Mouse (Mus musculus) right cerebral cortex, postnatal 14 days (tissue): ENCODE results near the gene Tm9sf1.

Experiments used
- DNase-seq: peaks from one replicate; pipeline ENCODE4 v3.0.0; 2022

Tm9sf1 gene

GRCm38 (mm10) chr14:55643060-55643907 lies at the start of gene Tm9sf1:
Gene Tm9sf1 (minus strand): TSS chr14:55643806.
- DNase-seq, result peak; percentile 78

GRCm38 (mm10) chr14:55689433-55689832 lies 45.8 kb upstream of the Tm9sf1 start:
- DNase-seq, result no peak

DNA sequence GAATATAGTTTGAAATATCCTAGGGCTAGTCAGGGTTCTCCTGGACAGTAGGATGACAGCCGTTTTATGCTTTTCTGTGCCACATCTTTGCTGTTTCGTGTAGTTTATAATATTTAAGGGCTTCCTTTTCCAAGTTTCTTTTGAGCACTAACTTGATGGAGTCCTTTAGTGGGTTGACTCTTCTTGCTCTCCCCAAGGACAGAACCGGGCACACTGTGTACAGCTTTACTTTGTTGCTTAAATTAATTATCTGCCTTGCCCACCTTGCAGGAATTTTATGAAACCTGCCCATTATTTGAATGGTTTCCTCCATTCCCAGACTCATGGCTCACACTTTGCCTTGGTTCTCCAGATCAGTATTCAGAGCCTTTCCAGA lies 38.5 kb upstream of the Tm9sf1 start:
- DNase-seq, result no peak

- DNase-seq, result peak; percentile 95
Measured at GRCm38 (mm10) chr14:55681160-55682117, 37.8 kb upstream of the Tm9sf1 start, which contains the start of gene Tinf2. Gene Tinf2 (minus strand): TSS chr14:55681820.

GRCm38 (mm10) chr14:55677615-55678014 lies 34.0 kb upstream of the Tm9sf1 start:
- no peak for DNase-seq

GRCm38 (mm10) chr14:55672741-55673060 lies 29.1 kb upstream of the Tm9sf1 start:
- no peak for DNase-seq

DNA sequence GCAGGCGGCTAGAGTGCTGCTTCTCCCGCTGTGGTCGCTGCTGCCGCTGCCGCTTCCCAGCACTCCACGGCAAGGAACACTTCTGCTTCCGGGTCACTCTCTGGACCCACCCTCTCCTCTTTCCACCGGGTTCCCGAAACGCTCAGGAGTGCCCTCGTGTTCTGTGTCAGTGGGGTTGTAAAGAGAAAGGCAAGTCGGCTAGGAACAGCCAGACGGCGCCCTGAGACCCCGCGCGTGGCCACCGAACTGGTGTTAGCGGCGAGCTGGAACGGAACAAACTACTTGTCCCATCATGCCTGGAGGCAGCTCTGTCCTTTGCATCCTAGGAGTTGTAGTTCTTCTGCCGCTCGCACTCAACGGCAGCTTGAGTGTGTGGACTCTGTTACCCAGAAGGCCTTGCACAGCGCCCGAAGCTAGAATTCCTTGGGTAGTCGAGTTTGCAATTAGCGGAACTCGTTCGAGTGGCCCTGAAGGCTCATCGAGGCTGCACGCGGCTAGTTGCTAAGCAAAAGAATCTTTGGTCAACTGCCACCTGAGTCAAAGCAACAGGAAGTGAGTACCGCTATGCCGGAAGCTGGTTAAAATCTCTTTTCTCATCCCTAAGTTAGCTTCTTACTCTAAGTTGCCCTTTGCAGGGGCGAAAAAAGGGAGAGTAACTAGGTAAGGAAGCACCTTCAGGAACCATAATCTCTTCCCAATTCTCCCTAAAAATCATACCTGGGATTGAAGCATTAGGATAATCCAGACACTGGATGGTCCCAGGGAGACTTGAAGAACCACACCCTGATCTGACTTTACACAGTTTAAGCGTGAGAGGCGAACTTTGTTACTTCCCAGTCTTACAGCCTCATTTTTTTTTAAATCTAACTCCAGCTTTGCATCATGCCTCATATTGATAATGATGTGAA lies 28.5 kb upstream of the Tm9sf1 start, which contains the start of the genes Gmpr2 and Nedd8:
Gmpr2 (plus strand) TSS at position 109 of the 908 bp plus-strand sequence.
Nedd8 (minus strand) TSS at position 292 of the 908 bp plus-strand sequence.
- DNase-seq, result peak; percentile 84

DNA sequence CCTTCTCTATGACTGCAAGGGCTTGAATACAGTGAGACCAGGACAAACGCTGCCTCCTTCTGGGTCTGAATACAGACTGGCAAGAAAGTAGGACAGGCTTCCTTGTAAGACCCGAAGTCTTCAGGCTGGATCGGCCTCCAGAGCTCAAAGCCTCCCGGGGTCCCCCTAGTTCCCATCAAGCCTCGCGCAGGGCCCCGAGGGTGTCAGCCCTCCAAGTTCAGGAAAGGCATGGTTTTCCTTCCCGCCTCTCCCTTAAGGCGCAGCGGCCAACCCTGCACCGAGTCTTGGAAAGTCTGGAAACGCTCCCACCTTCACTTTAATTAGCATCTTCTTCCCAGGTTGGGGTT lies 27.9 kb upstream of the Tm9sf1 start:
- no peak for DNase-seq

DNA sequence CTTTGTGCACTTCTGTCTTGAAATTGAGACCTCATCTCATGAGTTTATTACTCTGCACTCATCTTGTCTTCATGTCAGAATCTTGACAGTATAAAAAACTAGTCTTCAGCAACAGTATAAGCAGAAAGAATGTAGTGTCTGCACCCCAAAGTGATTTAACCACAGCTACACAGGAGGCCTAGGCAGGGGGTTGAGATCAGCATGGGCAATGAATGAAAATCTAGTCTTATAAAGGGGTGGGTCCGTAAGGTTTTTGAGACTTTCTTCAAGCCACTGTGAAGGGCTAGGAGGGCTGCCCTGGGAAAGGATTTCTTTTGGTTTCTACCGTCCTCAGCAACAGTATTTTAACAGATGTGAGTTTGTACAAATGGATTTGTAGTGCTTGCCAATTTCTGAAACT lies 17.0 kb upstream of the Tm9sf1 start:
- no peak for DNase-seq

DNA sequence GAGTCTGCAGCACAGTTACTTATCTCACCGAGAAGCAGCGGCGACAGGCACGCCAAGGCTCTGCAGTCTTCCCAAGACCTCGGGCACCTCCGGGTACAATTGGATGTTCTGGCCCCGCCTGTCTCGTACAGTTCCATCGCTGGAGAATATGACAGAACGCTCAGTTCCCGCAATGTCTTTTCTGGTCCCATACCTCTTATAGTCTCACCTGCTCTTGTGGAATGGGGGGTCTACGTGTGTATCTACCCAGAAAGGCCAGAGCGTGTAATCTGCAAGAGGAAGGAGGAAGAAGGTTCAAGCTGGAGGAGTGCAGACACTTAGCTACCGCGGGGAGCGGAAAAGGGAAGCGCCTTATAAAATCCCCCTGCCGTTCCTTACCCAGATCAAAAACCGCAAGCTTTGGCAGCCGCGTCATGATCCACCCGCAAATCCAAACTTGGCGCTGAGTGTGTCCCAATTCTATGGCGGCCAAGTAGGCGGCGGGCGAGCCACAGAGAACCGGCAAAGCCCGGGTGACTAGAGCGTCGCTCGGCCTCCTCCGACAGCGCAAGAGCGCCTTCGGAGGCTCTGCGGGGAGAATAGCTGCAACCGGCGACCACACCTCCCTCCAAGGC lies 16.5 kb upstream of the Tm9sf1 start, which contains the start of gene Mdp1:
Mdp1 (minus strand) TSS at position 549 of the 614 bp plus-strand sequence.
- DNase-seq, result peak; percentile 81

DNA sequence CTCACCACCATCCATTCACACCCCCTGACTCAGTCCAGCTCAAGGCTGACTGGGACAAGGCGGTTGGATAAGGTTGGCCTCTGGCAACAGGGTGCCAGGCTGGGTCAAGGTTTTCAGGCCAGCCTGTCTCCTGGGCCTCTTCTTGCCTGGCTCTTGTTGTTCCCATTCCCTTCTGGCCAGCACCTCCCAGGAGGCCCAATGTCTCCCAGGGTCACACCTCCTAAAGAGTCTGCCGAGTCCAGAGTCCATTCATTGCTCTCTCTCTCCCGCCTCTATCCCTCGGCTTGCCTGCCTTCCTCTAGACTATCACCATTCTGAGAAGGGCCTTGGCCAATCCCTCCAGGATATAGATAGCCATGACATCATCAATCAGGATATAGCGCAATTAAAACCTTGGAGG lies 14.4 kb upstream of the Tm9sf1 start:
- no peak for DNase-seq

- no peak for DNase-seq
Measured at GRCm38 (mm10) chr14:55656935-55657334, 13.3 kb upstream of the Tm9sf1 start.

GRCm38 (mm10) chr14:55651528-55651927 lies 7.9 kb upstream of the Tm9sf1 start:
- no peak for DNase-seq

GRCm38 (mm10) chr14:55649884-55650283 lies 6.3 kb upstream of the Tm9sf1 start, which contains the start of gene Tssk4:
Gene Tssk4 (plus strand): TSS chr14:55650184.
- no peak for DNase-seq

- no peak for DNase-seq
Measured at GRCm38 (mm10) chr14:55644261-55644888, 769 bp upstream of the Tm9sf1 start.

- no peak for DNase-seq
Measured at GRCm38 (mm10) chr14:55642679-55643059, 937 bp downstream of the Tm9sf1 start.

GRCm38 (mm10) chr14:55641291-55641690 lies 2.3 kb downstream of the Tm9sf1 start:
- DNase-seq, result no peak

DNA sequence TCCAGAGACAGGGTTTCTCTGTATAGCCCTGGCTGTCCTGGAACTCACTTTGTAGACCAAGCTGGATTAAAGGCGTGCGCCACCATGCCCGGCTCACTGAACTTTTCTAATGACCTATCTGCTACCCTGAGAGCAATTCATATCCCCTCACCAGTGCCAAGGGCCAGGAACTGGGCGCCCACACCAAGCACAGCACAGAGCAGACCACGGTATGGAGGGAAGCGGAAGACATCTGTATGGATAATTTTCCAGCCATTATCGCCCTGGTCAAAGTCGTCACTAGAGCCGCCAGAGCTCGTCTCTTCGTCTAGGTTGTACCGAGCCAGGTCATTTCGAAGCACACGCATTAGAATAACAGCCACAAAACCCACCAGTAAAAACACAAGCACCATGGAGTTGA lies 2.8 kb downstream of the Tm9sf1 start:
- no peak for DNase-seq

DNA sequence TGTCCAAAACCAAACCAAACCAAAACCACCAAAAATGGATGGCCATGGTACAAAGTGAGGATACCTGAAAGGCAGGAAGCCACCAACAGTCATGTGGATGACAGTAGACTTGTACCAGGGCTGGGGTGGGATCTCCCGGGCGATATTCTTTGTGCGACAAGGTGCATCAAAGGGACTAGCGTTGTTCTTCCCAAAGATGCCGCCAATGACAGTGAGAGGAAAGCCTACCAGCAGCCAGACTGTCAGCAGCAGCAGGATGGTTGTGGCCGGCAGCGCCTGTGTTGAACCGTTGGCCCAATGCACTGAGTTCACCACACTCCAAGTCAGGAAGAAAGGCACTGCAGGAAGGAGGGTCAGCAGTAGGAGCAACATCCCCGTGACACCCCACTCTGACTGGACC lies 5.8 kb downstream of the Tm9sf1 start, which contains the start of gene Gm49378:
Gm49378 (minus strand) TSS at position 101 of the 400 bp plus-strand sequence.
- no peak for DNase-seq

DNA sequence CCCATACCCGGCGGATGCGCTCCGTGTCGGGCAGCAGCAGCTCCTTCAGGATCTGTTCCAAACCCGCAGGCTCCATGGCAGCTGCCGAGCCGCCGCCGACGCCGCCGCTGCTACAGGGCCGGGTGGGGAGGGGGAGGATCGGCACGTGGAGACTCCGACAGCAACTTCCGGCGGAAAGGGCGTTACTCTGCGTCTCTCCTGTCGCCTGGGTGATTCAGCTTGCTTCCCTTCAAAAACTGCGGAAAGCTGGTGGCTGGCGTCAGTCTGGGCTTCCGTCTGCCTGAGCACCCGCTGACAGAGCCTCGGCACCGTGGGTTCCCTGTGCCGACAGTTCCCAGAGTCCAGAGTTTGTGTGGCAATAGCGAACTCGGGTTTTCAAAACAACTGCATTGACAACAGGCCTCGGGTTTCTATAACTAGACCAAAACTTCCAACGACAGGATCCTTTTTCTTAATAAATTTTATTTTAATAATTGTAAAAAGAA lies 8.0 kb downstream of the Tm9sf1 start, which contains the start of gene Ipo4:
Ipo4 (minus strand) TSS at position 435 of the 485 bp plus-strand sequence.
- DNase-seq, result peak; percentile 88
